24 mouse cellular contexts compared by ENCODE assay signal in genomic region chr1:87858031-87858430, GRCm38 (mm10). TPM values are rescaled to one million over a fixed set of nuclear protein-coding genes. Genes with fewer than 3 reads are reported as not detected.
A peak's percentile ranks its signal among the peaks of the same experiment; 100 is the strongest.
DNase-seq lines count a peak whose midpoint lies in the region; ATAC-seq and TF ChIP-seq lines count a peak whose summit lies in the region.
"Had no signal": no experiment of that assay in that cellular context is flagged by ENCODE, and none has a peak within 500 bp of the region (broad histone marks: within the 10 kb centered on the region; RNA-seq: fewer than 3 reads in every experiment).

No protein-coding gene starts in this region.

- H3K27me3 ChIP-seq in cerebellum, adult 2 months (ENCODE audit: control insufficient read depth, insufficient read depth, low read length), result no peaks in the 10 kb centered on the region
- no peaks in the 10 kb centered on the region for H3K27me3 ChIP-seq in stomach, embryonic 16.5 days (ENCODE audit: control insufficient read depth, insufficient read depth, low read length)
- H3K27me3 ChIP-seq: embryonic facial prominence, embryonic 13.5 days; forebrain, embryonic 13.5 days; heart, embryonic 12.5 days; hindbrain, embryonic 12.5 days; limb, embryonic 13.5 days; liver, embryonic 13.5 days had no signal

- TF ChIP-seq CTCF in cerebellum, adult 2 months (IDR thresholded peaks at IDR 0.05; ENCODE audit: borderline replicate concordance, insufficient read depth, low read depth, low read length), result no peak
- no peak for TF ChIP-seq CTCF in layer of hippocampus, adult 2 months (conservative IDR thresholded peaks at IDR 0.05)

- H3K79me2 ChIP-seq in macrophage (ENCODE audit: inconsistent target), result peaks cover 95% of the 10 kb centered on the region

- H3K4me1 ChIP-seq in cerebellum, adult 2 months (ENCODE audit: control insufficient read depth, insufficient read depth, low read length), result peaks cover 18% of the 10 kb centered on the region
- H3K4me1 ChIP-seq in stomach, embryonic 16.5 days (ENCODE audit: control insufficient read depth, insufficient read depth, low read length), result peaks cover 23% of the 10 kb centered on the region

- H3K4me3 ChIP-seq in cerebellum, adult 2 months (replicated peaks; ENCODE audit: insufficient read depth, low read depth, low read length), result peak overlapping the region; percentile 14
- H3K4me3 ChIP-seq in layer of hippocampus, adult 2 months, result no peak overlapping the region
- H3K4me3 ChIP-seq in macrophage (ENCODE audit: inconsistent target), result no peak overlapping the region
- H3K4me3 ChIP-seq in stomach, embryonic 16.5 days (replicated peaks; ENCODE audit: low read length), result no peak overlapping the region
- H3K4me3 ChIP-seq: embryonic facial prominence, embryonic 13.5 days; erythroblast, embryonic 14.5 days; forebrain, embryonic 13.5 days; heart, embryonic 12.5 days; hindbrain, embryonic 12.5 days; limb, embryonic 13.5 days; liver, embryonic 13.5 days had no signal

- no peaks in the 10 kb centered on the region for H3K9me3 ChIP-seq in stomach, embryonic 16.5 days (replicated peaks; ENCODE audit: control insufficient read depth, low read length)
- H3K9me3 ChIP-seq: embryonic facial prominence, embryonic 13.5 days; forebrain, embryonic 13.5 days; heart, embryonic 12.5 days; hindbrain, embryonic 12.5 days; limb, embryonic 13.5 days; liver, embryonic 13.5 days had no signal

- no peak for TF ChIP-seq POLR2A in cerebellum, adult 2 months (IDR thresholded peaks at IDR 0.05; ENCODE audit: borderline replicate concordance, insufficient read depth, low read length)

- no peak overlapping the region for H3K27ac ChIP-seq in cerebellum, adult 2 months (ENCODE audit: insufficient read depth, low read length)
- 0 out of 2 replicates have a peak overlapping the region, but pooled peaks have one; percentile 63 for H3K27ac ChIP-seq in layer of hippocampus, adult 2 months
- H3K27ac ChIP-seq in macrophage, result peak overlapping the region; percentile 92; the same call in 1 of the 2 replicates
- H3K27ac ChIP-seq in stomach, embryonic 16.5 days (ENCODE audit: low read length), result peak overlapping the region; percentile 28; the same call in 1 of the 2 replicates
- H3K27ac ChIP-seq: embryonic facial prominence, embryonic 13.5 days; forebrain, embryonic 13.5 days; hindbrain, embryonic 12.5 days; limb, embryonic 13.5 days; liver, embryonic 13.5 days had no signal

- no peak for ATAC-seq in stomach, embryonic 16.5 days (ENCODE audit: insufficient read depth, low FRiP score)
- ATAC-seq: activated CD4-positive, CD25-positive, alpha-beta regulatory T cell, adult 4 months; forebrain, embryonic 13.5 days had no signal

- 31% methylated on average over 1 of the region's 1 CpGs for WGBS in cerebellum, adult 2 months
- WGBS in macrophage (ENCODE audit: missing documents), result 92% methylated on average over 1 of the region's 1 CpGs
- WGBS in stomach, embryonic 16.5 days, result 74% methylated on average over 1 of the region's 1 CpGs

- H3K36me3 ChIP-seq in macrophage (ENCODE audit: inconsistent target), result no peaks in the 10 kb centered on the region
- H3K36me3 ChIP-seq in stomach, embryonic 16.5 days (ENCODE audit: control insufficient read depth, insufficient read depth, low read length), result no peaks in the 10 kb centered on the region
- H3K36me3 ChIP-seq: embryonic facial prominence, embryonic 13.5 days; heart, embryonic 12.5 days; hindbrain, embryonic 12.5 days; limb, embryonic 13.5 days; liver, embryonic 13.5 days had no signal

- no peak overlapping the region for H3K4me2 ChIP-seq in stomach, embryonic 16.5 days (ENCODE audit: low read depth, low read length)
- H3K4me2 ChIP-seq: embryonic facial prominence, embryonic 13.5 days; forebrain, embryonic 13.5 days; heart, embryonic 12.5 days; hindbrain, embryonic 12.5 days; limb, embryonic 13.5 days; liver, embryonic 13.5 days; lung, embryonic 14.5 days; midbrain, embryonic 11.5 days had no signal

- no peak overlapping the region for H3K9ac ChIP-seq in stomach, embryonic 16.5 days (ENCODE audit: low read length)
- H3K9ac ChIP-seq: embryonic facial prominence, embryonic 13.5 days; forebrain, embryonic 13.5 days; heart, embryonic 12.5 days; hindbrain, embryonic 12.5 days; limb, embryonic 13.5 days; liver, embryonic 13.5 days; lung, embryonic 14.5 days had no signal

- no peak for DNase-seq in cerebellum, adult 2 months
- DNase-seq in cerebellum, adult 18-20 months, result no peak
- no peak for DNase-seq in layer of hippocampus, adult 2 months (ENCODE audit: low spot score in 2 of 2)
- DNase-seq in layer of hippocampus, adult 11-12 months (ENCODE audit: low spot score), result no peak
- no peak for DNase-seq in embryo, embryonic 10.5 days (ENCODE audit: low spot score)
- DNase-seq in adipocyte (ENCODE audit: low spot score), result no peak
- DNase-seq: adrenal gland, postnatal 14 days; embryo, embryonic 11 days; heart, postnatal 14 days; layer of hippocampus, adult 9-11 months; liver, embryonic 13.5 days; lung, embryonic 14.5 days; lung, postnatal 4 days; thymus, postnatal 4 days had no signal

RNA-seq across cellular contexts. Expression of gene Dgkd, which starts 4.9 kb away (rescaled TPM):
- polyA plus RNA-seq in cerebellum, adult 2 months (2012; rRNA removed), result 109 and 126 TPM in 2 replicates
- total RNA-seq in layer of hippocampus, adult 2 months (2021), result 100 to 1,000 TPM; 103 to 117 TPM
- 100 to 1,000 TPM in 20 of 26 experiments, 10 to 100 TPM in 6; 34.5 to 425 (median 135) TPM for total RNA-seq in macrophage (2018; cell fraction: chromatin; rRNA removed)
- total RNA-seq in macrophage (2018; cell fraction: cytosol; rRNA removed), result 10 to 100 TPM; 22.3 to 84.2 (median 40.3) TPM
- total RNA-seq in macrophage (2018; cell fraction: nucleus; rRNA removed), result 100 to 1,000 TPM in 9 of 26 experiments, 10 to 100 TPM in 17; 36.1 to 233 (median 76.6) TPM
- polyA plus RNA-seq in macrophage (2018), result 33.2 to 62.9 TPM (median 58.3 TPM) in 3 replicates
- polyA plus RNA-seq in stomach, embryonic 16.5 days (2015; fragmentation: Nextera tagmentation; extraction: Ambion mirVana), result 30.0 and 30.7 TPM in 2 replicates

RNA-seq across cellular contexts. Expression of gene Sag, which starts 54.6 kb away (rescaled TPM):
- polyA plus RNA-seq in cerebellum, adult 2 months (2012; rRNA removed), result 0.78 and 0.80 TPM in 2 replicates
- 1 to 10 TPM; 2.0 to 2.6 TPM for total RNA-seq in layer of hippocampus, adult 2 months (2021)
- total RNA-seq in macrophage (2018; cell fraction: chromatin; rRNA removed), result 10 to 100 TPM in 16 of 26 experiments, 1 to 10 TPM in 9, under 1 TPM in 1; 0.96 to 24.1 (median 11.8) TPM
- under 1 TPM; 0.11 to 0.80 (median 0.37) TPM for total RNA-seq in macrophage (2018; cell fraction: cytosol; rRNA removed)
- 10 to 100 TPM in 1 of 26 experiments, 1 to 10 TPM in 24, under 1 TPM in 1; 0.35 to 12.0 (median 4.4) TPM for total RNA-seq in macrophage (2018; cell fraction: nucleus; rRNA removed)
- polyA plus RNA-seq in macrophage (2018), result 0.50 to 0.83 TPM (median 0.62 TPM) in 3 replicates
- polyA plus RNA-seq in stomach, embryonic 16.5 days (2015; fragmentation: Nextera tagmentation; extraction: Ambion mirVana), result 1.1 and 1.4 TPM in 2 replicates
- polyA plus RNA-seq: erythroblast, embryonic 14.5 days had no signal
